Mouse (Mus musculus): ENCODE results near the gene D17Wsu92e. TPM values are rescaled to one million over a fixed set of nuclear protein-coding genes. Genes with fewer than 3 reads are reported as not detected.

D17Wsu92e gene
- polyA plus RNA-seq, 1 experiment from 2014 or later = 11.1 TPM

DNA sequence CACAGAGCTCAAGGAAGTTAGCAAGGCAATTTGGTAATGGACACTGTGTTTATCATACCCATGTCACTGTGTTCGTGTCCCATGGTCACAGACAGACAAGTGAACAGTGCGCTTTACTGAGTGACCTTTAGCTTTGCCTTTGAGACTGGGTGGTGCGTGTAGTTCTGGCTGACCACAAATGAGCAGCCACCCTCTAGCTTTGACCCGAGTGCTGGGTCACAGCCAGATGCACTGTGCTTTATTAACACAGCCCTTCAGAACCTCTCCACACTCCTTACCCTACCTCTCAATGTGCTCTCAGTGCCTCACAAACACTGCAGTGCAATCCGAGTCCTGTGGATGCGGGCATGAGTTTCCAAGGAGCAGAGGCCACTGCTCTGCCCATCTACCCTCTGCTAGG, 27.3 kb downstream of the D17Wsu92e start:
- DNase-seq (ENCODE audit: low spot score) = no peak
- no peak for ATAC-seq (ENCODE audit: low FRiP score)
- Histone ChIP-seq H3K36me3 (replicated peaks; ENCODE audit: control insufficient read depth, insufficient read depth) (no peaks in the 10 kb centered on the region), H3K9me3 (ENCODE audit: control insufficient read depth, low read length) (no peaks in the 10 kb centered on the region), H3K9ac (no peak overlapping the region), H3K27me3 (ENCODE audit: control insufficient read depth, insufficient read depth, low read length) (no peaks in the 10 kb centered on the region), H3K27ac (no peak overlapping the region), H3K4me1 (replicated peaks; ENCODE audit: control insufficient read depth, insufficient read depth, low read length) (peaks cover 20% of the 10 kb centered on the region), H3K4me2 (replicated peaks) (no peak overlapping the region), H3K4me3 (replicated peaks; ENCODE audit: low read length) (no peak overlapping the region)
- WGBS = 88% methylated on average over 6 of the region's 6 CpGs

DNA sequence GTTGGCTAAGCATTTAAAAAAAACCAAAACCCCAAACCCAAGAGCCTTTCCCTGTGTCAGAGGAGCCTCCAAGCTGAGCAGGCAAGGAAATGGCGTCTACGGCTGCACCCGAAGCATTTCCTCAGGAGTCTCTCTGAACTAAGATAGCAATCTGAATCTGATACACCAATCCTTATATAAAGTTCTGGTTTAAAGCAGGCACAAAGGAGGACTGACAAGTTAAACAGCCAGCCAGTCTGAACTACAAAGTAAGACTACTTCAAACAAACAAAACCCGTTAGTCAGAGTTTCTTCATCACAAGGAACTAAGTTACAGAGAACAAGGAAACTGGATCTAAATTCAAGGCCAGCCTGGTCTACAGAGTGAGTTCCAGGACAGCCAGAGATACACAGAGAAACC, 27.9 kb downstream of the D17Wsu92e start:
- no peaks in the 10 kb centered on the region for H3K27me3 ChIP-seq (ENCODE audit: control insufficient read depth, insufficient read depth, low read length)
- no peak overlapping the region for H3K4me2 ChIP-seq (replicated peaks)
- no peaks in the 10 kb centered on the region for H3K36me3 ChIP-seq (replicated peaks; ENCODE audit: control insufficient read depth, insufficient read depth)
- no peak overlapping the region for H3K9ac ChIP-seq
- peaks cover 13% of the 10 kb centered on the region for H3K4me1 ChIP-seq (replicated peaks; ENCODE audit: control insufficient read depth, insufficient read depth, low read length)
- no peak for ATAC-seq (ENCODE audit: low FRiP score)
- DNase-seq (ENCODE audit: low spot score) = no peak
- no peak overlapping the region for H3K4me3 ChIP-seq (replicated peaks; ENCODE audit: low read length)
- WGBS = 88% methylated on average over 4 of the region's 4 CpGs
- no peak overlapping the region for H3K27ac ChIP-seq
- no peaks in the 10 kb centered on the region for H3K9me3 ChIP-seq (ENCODE audit: control insufficient read depth, low read length)

DNA sequence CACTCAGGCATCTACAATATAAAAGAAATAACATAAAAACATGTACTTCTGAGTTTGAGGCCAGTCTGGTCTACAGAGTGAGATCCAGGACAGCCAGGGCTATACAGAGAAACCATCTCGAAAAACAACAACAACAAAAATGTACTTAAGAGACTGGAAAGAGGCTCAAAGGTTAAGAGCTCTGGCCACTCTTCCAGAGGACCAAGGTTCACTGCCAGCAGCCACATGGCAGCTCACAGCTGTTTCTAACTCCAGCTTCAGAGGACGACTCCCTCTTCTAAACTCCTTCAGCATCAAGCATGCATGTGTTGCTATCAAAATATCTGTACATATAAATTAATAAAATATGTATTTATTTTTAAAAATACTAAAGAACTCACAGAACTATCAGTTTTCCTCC, 28.9 kb downstream of the D17Wsu92e start:
- whole genome bisulfite sequencing = 90% methylated on average over 2 of the region's 2 CpGs
- Histone ChIP-seq H3K4me2 (replicated peaks) (no peak overlapping the region), H3K9me3 (ENCODE audit: control insufficient read depth, low read length) (no peaks in the 10 kb centered on the region), H3K27ac (no peak overlapping the region), H3K4me3 (replicated peaks; ENCODE audit: low read length) (no peak overlapping the region), H3K9ac (no peak overlapping the region), H3K4me1 (replicated peaks; ENCODE audit: control insufficient read depth, insufficient read depth, low read length) (peaks cover 6% of the 10 kb centered on the region; the same call in 1 of the 2 replicates), H3K27me3 (ENCODE audit: control insufficient read depth, insufficient read depth, low read length) (no peaks in the 10 kb centered on the region), H3K36me3 (replicated peaks; ENCODE audit: control insufficient read depth, insufficient read depth) (no peaks in the 10 kb centered on the region)
- no peak for DNase-seq (ENCODE audit: low spot score)
- ATAC-seq (ENCODE audit: low FRiP score) = no peak

DNA sequence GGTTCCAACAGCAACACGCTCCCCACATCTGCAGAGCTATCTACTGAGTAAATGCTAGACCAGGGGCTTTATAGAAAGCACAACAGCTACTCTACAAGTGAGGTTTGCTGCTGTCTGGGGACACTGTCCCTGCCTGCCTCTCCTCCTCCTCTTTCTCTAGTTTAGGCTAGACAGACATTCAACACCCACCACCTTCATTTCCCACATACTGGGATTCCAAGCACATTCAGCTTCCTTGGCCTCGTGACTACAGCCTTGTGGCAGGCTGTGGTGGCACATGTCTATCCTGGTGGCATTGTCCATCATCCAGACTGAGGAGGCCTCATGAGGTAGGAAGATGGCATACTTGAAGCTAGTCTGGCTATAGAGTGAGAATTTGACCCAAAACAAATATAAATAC, 29.5 kb downstream of the D17Wsu92e start:
- Histone ChIP-seq H3K9me3 (ENCODE audit: control insufficient read depth, low read length) (no peaks in the 10 kb centered on the region), H3K4me3 (replicated peaks; ENCODE audit: low read length) (no peak overlapping the region), H3K27ac (no peak overlapping the region), H3K4me1 (replicated peaks; ENCODE audit: control insufficient read depth, insufficient read depth, low read length) (no peaks in the 10 kb centered on the region), H3K36me3 (replicated peaks; ENCODE audit: control insufficient read depth, insufficient read depth) (peaks cover 2% of the 10 kb centered on the region), H3K9ac (no peak overlapping the region), H3K4me2 (replicated peaks) (no peak overlapping the region), H3K27me3 (ENCODE audit: control insufficient read depth, insufficient read depth, low read length) (no peaks in the 10 kb centered on the region)
- no peak for DNase-seq (ENCODE audit: low spot score)
- WGBS = 83% methylated on average over 2 of the region's 2 CpGs
- ATAC-seq (ENCODE audit: low FRiP score) = no peak

DNA sequence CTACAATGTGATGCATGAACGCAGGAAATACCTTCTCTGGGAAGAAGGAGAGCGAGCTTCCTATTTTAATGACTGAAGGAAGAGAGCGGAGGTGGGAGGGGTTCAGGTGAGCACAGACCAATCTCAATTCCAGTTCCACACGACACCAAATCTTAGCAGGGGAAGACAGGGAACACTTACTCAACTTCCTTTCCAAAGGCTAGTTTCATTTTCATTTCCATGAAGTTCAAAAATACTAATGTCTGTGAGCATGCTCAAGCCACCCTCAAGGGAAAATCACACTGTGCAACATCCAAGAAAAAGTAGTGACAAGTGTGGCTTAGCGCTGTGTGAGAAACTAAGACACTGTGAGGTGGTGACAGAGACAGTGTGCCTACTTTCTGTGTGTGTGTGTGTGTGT, 30.4 kb downstream of the D17Wsu92e start:
- no peaks in the 10 kb centered on the region for H3K9me3 ChIP-seq (ENCODE audit: control insufficient read depth, low read length)
- H3K27ac ChIP-seq = no peak overlapping the region
- H3K4me3 ChIP-seq (replicated peaks; ENCODE audit: low read length) = no peak overlapping the region
- H3K4me1 ChIP-seq (replicated peaks; ENCODE audit: control insufficient read depth, insufficient read depth, low read length) = no peaks in the 10 kb centered on the region
- no peaks in the 10 kb centered on the region for H3K27me3 ChIP-seq (ENCODE audit: control insufficient read depth, insufficient read depth, low read length)
- H3K4me2 ChIP-seq (replicated peaks) = no peak overlapping the region
- DNase-seq (ENCODE audit: low spot score) (no peak), ATAC-seq (ENCODE audit: low FRiP score) (no peak)
- no peak overlapping the region for H3K9ac ChIP-seq
- H3K36me3 ChIP-seq (replicated peaks; ENCODE audit: control insufficient read depth, insufficient read depth) = peaks cover 11% of the 10 kb centered on the region
- 92% methylated on average over 5 of the region's 5 CpGs for WGBS

DNA sequence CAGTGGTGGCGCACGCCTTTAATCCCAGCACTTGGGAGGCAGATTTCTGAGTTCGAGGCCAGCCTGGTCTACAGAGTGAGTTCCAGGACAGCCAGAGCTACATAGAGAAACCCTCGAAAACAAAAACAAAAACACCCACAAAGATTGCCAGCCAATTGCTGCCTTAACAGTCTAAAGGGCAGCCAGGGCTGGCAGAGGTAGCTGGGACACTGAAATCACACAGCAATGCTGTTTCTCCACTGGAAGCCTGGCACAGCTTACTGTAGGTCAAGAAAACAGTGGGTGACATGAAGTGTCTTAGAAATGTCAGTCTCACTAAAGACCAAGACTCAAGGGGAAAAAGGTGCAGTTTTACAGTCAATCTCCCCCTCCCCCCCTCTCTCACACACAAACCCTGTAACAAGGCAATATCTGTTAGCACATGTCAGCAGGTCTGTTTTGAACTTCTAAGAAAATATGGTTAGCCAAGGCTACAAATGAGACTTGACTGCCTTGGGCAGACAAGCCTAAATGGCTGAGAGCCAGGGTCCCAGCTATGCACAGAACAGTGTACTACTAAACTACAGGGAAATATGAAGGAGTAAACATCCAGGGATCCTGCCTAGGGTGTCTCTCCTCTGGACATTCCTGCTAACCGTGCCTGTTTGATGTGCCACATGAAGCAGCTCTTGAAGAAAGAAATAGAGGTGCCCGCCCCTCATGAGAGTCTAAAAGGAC, 31.8 kb downstream of the D17Wsu92e start:
- WGBS = 94% methylated on average over 6 of the region's 6 CpGs
- ATAC-seq (ENCODE audit: low FRiP score) = no peak
- H3K9ac ChIP-seq = no peak overlapping the region
- no peak for DNase-seq (ENCODE audit: low spot score)
- no peak overlapping the region for H3K4me2 ChIP-seq (replicated peaks)
- no peak overlapping the region for H3K4me3 ChIP-seq (replicated peaks; ENCODE audit: low read length)
- H3K27ac ChIP-seq = no peak overlapping the region
- no peaks in the 10 kb centered on the region for H3K4me1 ChIP-seq (replicated peaks; ENCODE audit: control insufficient read depth, insufficient read depth, low read length)
- H3K9me3 ChIP-seq (ENCODE audit: control insufficient read depth, low read length) = no peaks in the 10 kb centered on the region
- H3K36me3 ChIP-seq (replicated peaks; ENCODE audit: control insufficient read depth, insufficient read depth) = peaks cover 19% of the 10 kb centered on the region
- no peaks in the 10 kb centered on the region for H3K27me3 ChIP-seq (ENCODE audit: control insufficient read depth, insufficient read depth, low read length)

DNA sequence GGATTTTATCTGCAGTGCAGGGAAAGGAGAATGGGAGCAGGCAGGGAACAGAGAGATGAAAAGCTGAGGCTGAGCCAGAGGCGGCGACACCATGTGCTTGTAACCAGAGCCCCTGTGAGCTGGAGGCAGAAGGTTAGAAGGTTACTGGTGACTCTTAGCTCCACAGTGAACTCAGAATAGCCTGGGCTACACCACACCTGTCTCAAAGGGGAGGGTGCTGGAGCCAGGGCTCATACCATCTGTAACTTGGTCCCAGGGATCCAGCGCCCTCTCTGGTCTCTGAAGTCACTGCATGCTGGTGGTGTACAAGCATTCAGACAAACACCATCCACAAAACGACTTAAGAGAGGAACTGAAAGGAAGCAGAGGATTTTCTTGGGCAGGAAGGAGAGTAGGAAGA, 36.9 kb downstream of the D17Wsu92e start:
- peaks cover 30% of the 10 kb centered on the region for H3K36me3 ChIP-seq (replicated peaks; ENCODE audit: control insufficient read depth, insufficient read depth)
- H3K9me3 ChIP-seq (ENCODE audit: control insufficient read depth, low read length) = no peaks in the 10 kb centered on the region
- H3K4me3 ChIP-seq (replicated peaks; ENCODE audit: low read length) = no peak overlapping the region
- DNase-seq (ENCODE audit: low spot score) (no peak), ATAC-seq (ENCODE audit: low FRiP score) (no peak)
- no peak overlapping the region for H3K27ac ChIP-seq
- no peak overlapping the region for H3K4me2 ChIP-seq (replicated peaks)
- 87% methylated on average over 4 of the region's 4 CpGs for WGBS
- H3K4me1 ChIP-seq (replicated peaks; ENCODE audit: control insufficient read depth, insufficient read depth, low read length) = no peaks in the 10 kb centered on the region
- H3K27me3 ChIP-seq (ENCODE audit: control insufficient read depth, insufficient read depth, low read length) = no peaks in the 10 kb centered on the region
- H3K9ac ChIP-seq = no peak overlapping the region

DNA sequence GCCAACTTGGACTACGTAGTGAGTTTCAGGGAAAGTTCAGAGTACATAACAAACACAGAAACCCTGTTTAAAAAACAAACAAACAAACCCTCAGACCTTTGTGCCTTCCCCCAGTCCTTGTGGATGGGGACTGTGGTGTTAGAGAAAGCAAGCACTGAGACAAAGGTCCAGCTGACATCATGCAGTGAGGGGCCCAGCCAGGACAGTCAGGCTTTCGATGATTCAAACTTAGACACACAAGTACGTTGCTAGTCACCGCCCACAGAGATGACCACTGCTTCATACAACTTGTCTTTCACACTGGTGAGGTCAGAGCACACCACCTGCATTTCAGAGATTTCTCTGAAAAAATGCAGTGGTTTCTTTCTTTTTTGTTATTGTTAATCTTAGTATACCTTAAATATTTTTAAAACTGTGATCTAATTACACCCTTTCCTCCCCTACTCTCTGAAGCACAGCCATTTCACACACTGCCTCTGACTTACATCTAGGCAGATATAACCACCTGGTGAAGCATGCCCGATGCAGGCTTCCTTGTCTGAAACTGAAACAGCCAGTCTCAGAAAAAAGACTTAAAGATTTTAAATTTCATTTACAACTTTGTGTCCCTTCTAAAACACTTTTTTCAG, 39.3 kb downstream of the D17Wsu92e start:
- Histone ChIP-seq H3K9ac (no peak overlapping the region), H3K27ac (no peak overlapping the region), H3K4me2 (replicated peaks) (no peak overlapping the region), H3K27me3 (ENCODE audit: control insufficient read depth, insufficient read depth, low read length) (no peaks in the 10 kb centered on the region), H3K9me3 (ENCODE audit: control insufficient read depth, low read length) (no peaks in the 10 kb centered on the region), H3K36me3 (replicated peaks; ENCODE audit: control insufficient read depth, insufficient read depth) (peaks cover 33% of the 10 kb centered on the region), H3K4me1 (replicated peaks; ENCODE audit: control insufficient read depth, insufficient read depth, low read length) (no peaks in the 10 kb centered on the region), H3K4me3 (replicated peaks; ENCODE audit: low read length) (no peak overlapping the region)
- 73% methylated on average over 5 of the region's 5 CpGs for WGBS
- no peak for DNase-seq (ENCODE audit: low spot score)
- no peak for ATAC-seq (ENCODE audit: low FRiP score)

DNA sequence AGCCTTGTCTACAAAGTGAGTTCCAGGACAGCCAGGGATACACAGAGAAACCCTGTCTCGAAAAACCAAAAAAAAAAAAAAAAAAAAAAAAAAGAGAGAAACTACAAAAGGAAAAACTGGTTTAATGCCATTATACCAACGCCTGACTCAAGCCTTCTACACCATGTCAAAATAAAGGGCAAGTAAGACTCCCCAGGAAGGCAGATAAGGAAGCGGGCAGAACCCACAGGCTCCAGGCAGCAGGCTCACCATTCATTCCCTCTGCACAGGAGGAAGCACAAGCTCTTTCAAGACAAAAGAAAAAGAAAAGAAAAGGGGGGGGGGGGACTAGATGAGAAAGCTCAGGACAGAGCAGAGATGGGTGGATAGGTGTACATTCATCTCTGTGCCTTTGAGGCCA, 40.7 kb downstream of the D17Wsu92e start:
- H3K4me2 ChIP-seq (replicated peaks) = no peak overlapping the region
- H3K4me3 ChIP-seq (replicated peaks; ENCODE audit: low read length) = no peak overlapping the region
- no peak overlapping the region for H3K9ac ChIP-seq
- H3K4me1 ChIP-seq (replicated peaks; ENCODE audit: control insufficient read depth, insufficient read depth, low read length) = no peaks in the 10 kb centered on the region
- H3K27ac ChIP-seq = no peak overlapping the region
- WGBS = 67% methylated on average over 3 of the region's 3 CpGs
- no peak for ATAC-seq (ENCODE audit: low FRiP score)
- peaks cover 21% of the 10 kb centered on the region for H3K36me3 ChIP-seq (replicated peaks; ENCODE audit: control insufficient read depth, insufficient read depth)
- no peaks in the 10 kb centered on the region for H3K27me3 ChIP-seq (ENCODE audit: control insufficient read depth, insufficient read depth, low read length)
- H3K9me3 ChIP-seq (ENCODE audit: control insufficient read depth, low read length) = no peaks in the 10 kb centered on the region
- no peak for DNase-seq (ENCODE audit: low spot score)

Measured in hindbrain, embryonic 14.5 days (tissue).